Mouse (Mus musculus) stomach, embryonic 15.5 days (tissue): ENCODE measurements at regions not wholly inside any gene's neighbourhood (a gene's known extent, or its start where the extent isn't known, plus 50 kb on each side); places are given as distances from the start of the nearest gene placed in this dataset.

Experiments used
- ATAC-seq: fragments of 200-750 bp; cut with Nextera tagmentation; 2 replicates; pipeline ENCODE4 v1.8.0; 2017; ENCODE audit warnings: low read depth, moderate number of reproducible peaks, moderate TSS enrichment; ENCODE audit not compliant: insufficient read depth, low FRiP score
- H3K27ac ChIP-seq: fragments of 300-500 bp; sonication (generic); 2 replicates; pipeline ENCODE4 v1.5.1; 2015; ENCODE audit warnings: mild to moderate bottlenecking, inconsistent platforms
- H3K27me3 ChIP-seq: fragments of 300-500 bp; sonication (generic); replicated peaks from 2 replicates; pipeline ENCODE4 v1.6.1; 2015; ENCODE audit warnings: inconsistent platforms
- H3K36me3 ChIP-seq: fragments of 300-500 bp; sonication (generic); 2 replicates; pipeline ENCODE4 v1.6.1; 2015; ENCODE audit warnings: inconsistent platforms
- H3K4me1 ChIP-seq: fragments of 300-500 bp; sonication (generic); 2 replicates; pipeline ENCODE4 v1.6.1; 2015; ENCODE audit warnings: inconsistent platforms
- H3K4me2 ChIP-seq: fragments of 300-500 bp; sonication (generic); 2 replicates; pipeline ENCODE4 v1.6.1; 2015; ENCODE audit warnings: mild to moderate bottlenecking, inconsistent platforms
- H3K4me3 ChIP-seq: fragments of 300-500 bp; sonication (generic); replicated peaks from 2 replicates; pipeline ENCODE4 v1.5.1; 2015; ENCODE audit warnings: inconsistent platforms
- H3K9ac ChIP-seq: fragments of 300-500 bp; sonication (generic); 2 replicates; pipeline ENCODE4 v1.6.1; 2015; ENCODE audit warnings: inconsistent platforms
- H3K9me3 ChIP-seq: fragments of 300-500 bp; sonication (generic); 2 replicates; pipeline ENCODE4 v1.6.1; 2016; ENCODE audit warnings: inconsistent platforms
- WGBS: fragments of 180-500 bp; shearing (Covaris S2); methylation state at CpG from one replicate; pipeline ENCODE4 v1.1.7; 2015; 5-methylcytosine and 5-hydroxymethylcytosine counted together

DNA sequence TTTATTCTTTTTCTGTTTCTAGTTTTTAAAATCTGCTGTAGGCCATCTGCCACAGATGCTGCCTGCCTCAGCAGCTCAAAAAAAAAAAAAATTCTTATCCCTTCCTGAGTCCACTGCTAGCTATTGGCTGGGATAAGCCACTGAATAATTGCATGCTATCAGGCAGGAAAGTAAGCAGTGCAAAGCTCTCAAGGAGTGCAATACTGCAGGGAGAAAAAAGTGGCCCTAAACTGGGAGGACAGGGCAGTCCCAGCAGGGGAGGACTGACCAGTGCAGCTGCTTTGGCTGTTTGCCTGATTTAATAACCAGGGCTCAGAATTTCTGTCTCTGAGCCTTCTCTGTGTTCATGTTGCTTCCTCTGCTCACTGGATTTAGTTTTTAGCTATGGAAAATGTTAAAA lies 544.4 kb upstream of the Marcks start:
- ATAC-seq = no peak
- no peak overlapping the region for H3K4me3 ChIP-seq

DNA sequence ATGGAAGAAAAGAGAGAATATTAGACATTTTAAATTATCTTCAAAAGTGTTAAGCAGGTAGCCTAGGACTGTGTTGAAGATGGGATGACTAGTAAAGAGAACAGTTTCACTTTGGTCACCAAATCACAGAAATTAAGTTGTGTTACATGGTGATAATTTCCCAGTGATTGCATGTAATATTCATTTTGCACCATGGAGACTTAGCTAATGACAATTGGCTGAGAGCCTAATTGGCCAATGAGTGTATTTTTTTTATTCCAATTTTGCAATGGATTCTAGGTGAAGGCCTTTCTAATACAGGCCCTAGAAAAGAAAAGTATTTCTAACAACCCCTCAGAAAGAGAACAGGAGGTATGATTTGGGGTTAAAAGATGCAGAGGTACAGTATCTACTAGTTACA lies 541.9 kb upstream of the Marcks start:
- Histone ChIP-seq H3K4me1 (no peaks in the 10 kb centered on the region), H3K27me3 (no peaks in the 10 kb centered on the region), H3K9me3 (no peaks in the 10 kb centered on the region), H3K9ac (no peak overlapping the region), H3K36me3 (no peaks in the 10 kb centered on the region), H3K27ac (no peak overlapping the region), H3K4me2 (no peak overlapping the region), H3K4me3 (no peak overlapping the region)
- ATAC-seq = no peak

More for the DNA sequence above, 544.4 kb upstream of the Marcks start:
- Histone ChIP-seq H3K4me1 (no peaks in the 10 kb centered on the region), H3K36me3 (no peaks in the 10 kb centered on the region), H3K9me3 (no peaks in the 10 kb centered on the region), H3K4me2 (no peak overlapping the region), H3K27ac (no peak overlapping the region), H3K27me3 (no peaks in the 10 kb centered on the region), H3K9ac (no peak overlapping the region)

DNA sequence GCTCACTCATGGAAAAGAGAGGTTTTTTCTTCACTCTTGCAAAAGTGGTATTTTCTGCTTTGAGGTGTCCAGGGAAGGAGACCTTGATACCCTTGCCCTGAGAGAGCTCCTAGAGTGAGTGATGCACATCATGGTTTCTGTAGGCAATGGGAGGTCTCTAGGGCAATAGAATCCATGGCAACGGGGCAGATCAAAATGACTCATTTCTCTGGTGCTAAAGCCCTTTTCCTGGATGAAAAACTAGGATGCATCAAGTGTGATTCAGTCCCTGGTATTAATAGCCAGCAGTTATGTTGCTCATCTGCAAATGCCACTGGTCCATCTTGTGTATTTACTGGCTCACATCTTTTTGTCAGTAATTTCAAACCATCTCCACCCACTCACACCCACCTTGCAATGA lies 539.1 kb upstream of the Marcks start:
- H3K36me3 ChIP-seq = no peaks in the 10 kb centered on the region
- no peak overlapping the region for H3K4me2 ChIP-seq
- H3K9ac ChIP-seq = no peak overlapping the region
- no peak overlapping the region for H3K4me3 ChIP-seq
- no peaks in the 10 kb centered on the region for H3K27me3 ChIP-seq
- no peak overlapping the region for H3K27ac ChIP-seq
- ATAC-seq = no peak
- H3K9me3 ChIP-seq = no peaks in the 10 kb centered on the region
- no peaks in the 10 kb centered on the region for H3K4me1 ChIP-seq
- WGBS = 88% methylated on average over 1 of the region's 1 CpGs

- WGBS = 54% methylated on average over 2 of the region's 2 CpGs
Observed at GRCm38 (mm10) chr10:37668827-37669226, 530.1 kb upstream of the Marcks start.

GRCm38 (mm10) chr10:37667031-37667745 lies 528.5 kb upstream of the Marcks start:
- Histone ChIP-seq H3K9me3 (no peaks in the 10 kb centered on the region), H3K27me3 (no peaks in the 10 kb centered on the region), H3K36me3 (no peaks in the 10 kb centered on the region), H3K9ac (no peak overlapping the region), H3K4me1 (no peaks in the 10 kb centered on the region), H3K27ac (no peak overlapping the region), H3K4me3 (no peak overlapping the region), H3K4me2 (no peak overlapping the region)
- ATAC-seq = no peak
- WGBS = 65% methylated on average over 7 of the region's 7 CpGs

More at GRCm38 (mm10) chr10:37668827-37669226, 530.1 kb upstream of the Marcks start:
- no peak for ATAC-seq
- H3K27ac ChIP-seq = no peak overlapping the region
- H3K36me3 ChIP-seq = no peaks in the 10 kb centered on the region
- H3K9me3 ChIP-seq = no peaks in the 10 kb centered on the region
- H3K4me3 ChIP-seq = no peak overlapping the region
- H3K27me3 ChIP-seq = no peaks in the 10 kb centered on the region
- H3K4me1 ChIP-seq = no peaks in the 10 kb centered on the region
- no peak overlapping the region for H3K4me2 ChIP-seq
- no peak overlapping the region for H3K9ac ChIP-seq

DNA sequence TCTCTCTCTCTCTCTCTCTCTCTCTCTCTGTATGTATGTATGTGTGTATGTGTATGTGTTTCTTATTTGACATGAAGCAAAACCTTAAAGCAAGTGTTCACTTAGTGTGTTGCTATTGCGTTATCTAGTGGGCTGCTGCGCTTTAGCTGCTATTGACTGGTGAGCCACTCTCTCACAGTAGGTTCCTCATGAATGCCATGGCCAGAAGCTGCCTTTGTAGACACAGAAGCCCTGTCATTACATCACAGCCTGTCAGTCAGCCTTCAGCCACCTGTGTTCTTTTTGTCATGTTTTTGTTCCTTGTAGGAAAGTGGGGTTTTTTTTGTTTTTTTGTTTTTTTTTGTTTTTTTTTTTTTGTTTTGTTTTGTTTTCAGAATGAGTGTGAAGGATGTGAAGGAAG lies 527.8 kb upstream of the Marcks start:
- no peak for ATAC-seq
- Histone ChIP-seq H3K9me3 (no peaks in the 10 kb centered on the region), H3K9ac (no peak overlapping the region), H3K27ac (no peak overlapping the region), H3K4me2 (no peak overlapping the region), H3K36me3 (no peaks in the 10 kb centered on the region), H3K4me3 (no peak overlapping the region), H3K27me3 (no peaks in the 10 kb centered on the region), H3K4me1 (no peaks in the 10 kb centered on the region)
- WGBS = 98% methylated on average over 2 of the region's 2 CpGs

- 43% methylated on average over 7 of the region's 7 CpGs for WGBS
- Histone ChIP-seq H3K4me3 (no peak overlapping the region), H3K4me1 (no peaks in the 10 kb centered on the region), H3K9me3 (no peaks in the 10 kb centered on the region), H3K9ac (no peak overlapping the region), H3K36me3 (no peaks in the 10 kb centered on the region), H3K27ac (no peak overlapping the region), H3K27me3 (no peaks in the 10 kb centered on the region), H3K4me2 (no peak overlapping the region)
- no peak for ATAC-seq
Observed at GRCm38 (mm10) chr10:37637001-37637562, 498.4 kb upstream of the Marcks start.

DNA sequence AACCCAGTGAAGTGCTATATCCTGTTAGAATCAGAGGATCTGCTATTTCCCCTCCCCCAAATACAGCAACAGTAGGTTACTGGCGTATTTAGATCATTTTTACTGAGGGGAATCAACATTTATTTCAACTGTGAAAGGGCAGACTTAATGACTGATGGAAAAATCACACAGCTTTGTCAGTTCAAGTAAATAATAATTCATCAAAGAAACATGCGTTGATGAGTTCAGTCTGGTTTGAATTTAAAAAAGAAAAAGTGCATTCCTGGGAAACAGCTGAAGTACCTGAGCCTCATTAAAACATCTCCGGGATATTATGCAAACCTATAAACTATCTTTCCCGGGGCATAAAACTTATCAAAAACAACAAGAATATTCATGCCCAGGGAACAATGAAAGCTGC lies 497.7 kb upstream of the Marcks start:
- Histone ChIP-seq H3K27me3 (no peaks in the 10 kb centered on the region), H3K4me2 (no peak overlapping the region), H3K36me3 (no peaks in the 10 kb centered on the region), H3K27ac (no peak overlapping the region), H3K4me1 (no peaks in the 10 kb centered on the region), H3K9ac (no peak overlapping the region), H3K4me3 (no peak overlapping the region), H3K9me3 (no peaks in the 10 kb centered on the region)
- 43% methylated on average over 4 of the region's 4 CpGs for WGBS
- ATAC-seq = no peak

DNA sequence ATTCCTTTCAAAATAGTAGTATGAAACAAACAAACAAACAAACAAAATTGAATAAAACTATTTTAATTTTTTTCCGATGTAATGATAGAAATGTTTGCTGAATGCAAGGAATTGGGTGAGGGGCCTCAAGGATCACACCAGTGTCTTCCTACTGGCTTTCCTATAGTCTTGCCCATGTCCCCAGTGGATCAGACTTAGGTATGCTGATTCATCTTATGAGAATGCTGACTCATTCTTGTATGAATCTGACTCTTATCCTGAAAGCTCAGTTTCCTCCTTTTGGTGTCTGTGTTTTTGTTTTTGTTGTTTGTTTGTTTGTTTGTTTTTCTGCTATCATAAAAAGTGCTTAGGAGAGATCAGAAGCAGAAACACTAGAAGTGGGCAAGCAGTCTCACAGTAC lies 491.7 kb upstream of the Marcks start:
- no peak overlapping the region for H3K4me2 ChIP-seq
- no peak overlapping the region for H3K9ac ChIP-seq
- no peak for ATAC-seq
- no peaks in the 10 kb centered on the region for H3K27me3 ChIP-seq
- H3K36me3 ChIP-seq = no peaks in the 10 kb centered on the region
- no peaks in the 10 kb centered on the region for H3K4me1 ChIP-seq
- no peak overlapping the region for H3K4me3 ChIP-seq
- H3K9me3 ChIP-seq = no peaks in the 10 kb centered on the region
- no peak overlapping the region for H3K27ac ChIP-seq
- WGBS = 89% methylated on average over 1 of the region's 1 CpGs

DNA sequence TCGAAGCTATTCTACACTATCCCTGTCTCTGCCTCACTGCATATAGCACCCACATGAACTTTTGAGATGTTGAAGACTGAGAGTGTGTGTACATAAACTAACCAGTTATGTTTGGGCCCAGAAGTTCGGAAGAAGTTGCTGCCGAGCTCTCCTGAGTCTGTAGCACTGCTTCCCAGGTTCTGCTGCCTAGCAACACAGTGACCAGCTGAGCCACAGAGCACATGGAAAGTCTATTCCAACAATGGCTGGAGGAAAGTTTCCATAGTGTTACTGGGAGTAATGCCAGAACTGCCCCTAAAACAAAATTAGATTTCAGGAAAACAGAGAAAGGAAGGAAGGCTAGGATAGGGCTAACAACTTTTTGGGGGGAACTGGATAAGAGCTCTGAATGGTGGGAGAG lies 489.2 kb upstream of the Marcks start:
- no peaks in the 10 kb centered on the region for H3K27me3 ChIP-seq
- no peak overlapping the region for H3K9ac ChIP-seq
- no peak overlapping the region for H3K4me3 ChIP-seq
- no peaks in the 10 kb centered on the region for H3K9me3 ChIP-seq
- no peak overlapping the region for H3K4me2 ChIP-seq
- no peaks in the 10 kb centered on the region for H3K4me1 ChIP-seq
- no peaks in the 10 kb centered on the region for H3K36me3 ChIP-seq
- 65% methylated on average over 3 of the region's 3 CpGs for WGBS
- no peak for ATAC-seq
- H3K27ac ChIP-seq = no peak overlapping the region

DNA sequence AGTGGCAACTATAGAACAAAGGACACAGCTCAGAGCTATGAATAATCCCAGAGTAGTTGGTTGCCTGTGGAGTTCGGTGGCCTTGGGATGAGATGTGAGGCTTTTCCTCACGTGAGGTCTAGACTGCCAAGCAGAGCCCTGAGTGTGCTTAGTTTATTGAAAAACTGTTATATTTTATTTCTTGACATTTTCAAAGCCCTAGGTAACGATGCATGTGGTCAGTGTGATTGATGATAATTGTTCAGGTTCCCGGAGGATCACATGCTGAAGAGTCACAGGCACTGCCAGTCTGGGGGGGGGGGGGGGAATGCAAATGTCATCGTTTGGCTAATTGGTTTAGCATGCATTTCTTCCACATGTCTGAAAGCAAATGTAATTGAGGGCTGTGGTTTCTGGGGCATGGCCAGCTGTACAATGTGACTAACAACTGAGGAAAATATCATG lies 488.1 kb upstream of the Marcks start:
- no peaks in the 10 kb centered on the region for H3K27me3 ChIP-seq
- H3K4me2 ChIP-seq = no peak overlapping the region
- no peak for ATAC-seq
- no peaks in the 10 kb centered on the region for H3K9me3 ChIP-seq
- H3K36me3 ChIP-seq = no peaks in the 10 kb centered on the region
- no peak overlapping the region for H3K9ac ChIP-seq
- no peaks in the 10 kb centered on the region for H3K4me1 ChIP-seq
- no peak overlapping the region for H3K4me3 ChIP-seq
- 29% methylated on average over 5 of the region's 5 CpGs for WGBS
- no peak overlapping the region for H3K27ac ChIP-seq

DNA sequence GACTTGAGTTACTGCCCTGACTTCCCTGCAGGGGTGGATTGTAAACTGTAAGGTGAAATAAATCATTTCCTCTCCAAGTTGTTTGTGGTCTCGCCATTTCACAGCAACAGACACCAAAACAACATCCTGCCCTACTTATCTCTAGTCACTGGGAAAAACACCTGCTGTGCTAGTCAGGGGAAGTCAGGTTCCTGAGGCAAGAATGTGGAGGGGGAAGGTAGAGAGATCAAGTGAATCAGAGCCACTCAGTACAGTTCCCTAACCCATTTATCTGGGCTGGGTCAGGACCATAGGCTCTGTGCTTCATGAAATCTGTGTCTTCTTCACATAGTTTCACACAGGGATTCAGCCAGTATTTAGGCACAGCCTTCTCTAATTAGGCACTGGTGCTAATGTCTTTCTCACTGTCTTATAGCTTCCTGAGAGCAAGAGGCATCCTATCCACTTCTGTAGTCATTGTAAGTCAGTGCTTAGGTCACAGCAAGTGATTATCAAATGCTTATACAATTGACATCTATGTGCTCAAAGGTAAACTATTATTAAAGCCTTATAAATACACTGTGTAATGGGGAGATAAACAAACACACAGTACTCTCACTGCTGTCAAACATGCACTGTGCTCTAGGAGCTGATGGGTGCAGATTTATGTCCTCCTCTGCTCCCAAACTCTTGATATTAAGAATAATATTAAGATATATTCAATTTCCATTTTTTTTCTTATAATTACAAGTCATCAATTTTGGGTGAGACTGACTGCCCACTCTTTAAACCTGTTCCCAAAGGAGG lies 487.4 kb upstream of the Marcks start:
- Histone ChIP-seq H3K9me3 (no peaks in the 10 kb centered on the region), H3K4me3 (no peak overlapping the region), H3K9ac (no peak overlapping the region), H3K4me1 (no peaks in the 10 kb centered on the region), H3K27me3 (no peaks in the 10 kb centered on the region), H3K4me2 (no peak overlapping the region), H3K36me3 (no peaks in the 10 kb centered on the region), H3K27ac (no peak overlapping the region)
- WGBS = 26% methylated on average over 1 of the region's 1 CpGs
- ATAC-seq = no peak
